Mouse (Mus musculus) thymus, adult 2 months (tissue): Measurements from ENCODE around the gene Tfap2a.

Source experiments
- CTCF ChIP-seq: fragments of 200-500 bp; IDR thresholded peaks from 2 replicates; pipeline ENCODE4 v1.5.1; 2012; ENCODE audit warnings: mild to moderate bottlenecking, control low read depth, low read length, moderate library complexity, borderline replicate concordance; ENCODE audit not compliant: control insufficient read depth, poor library complexity, insufficient read depth; ENCODE audit errors: extremely low read depth
- POLR2A ChIP-seq: fragments of 200-500 bp; IDR thresholded peaks from 2 replicates; pipeline ENCODE4 v1.6.1; 2012; ENCODE audit warnings: mild to moderate bottlenecking, low read length, control low read depth, moderate library complexity; ENCODE audit not compliant: control insufficient read depth, poor library complexity, insufficient read depth; ENCODE audit errors: extremely low read depth

GRCm38 (mm10) chr13:40727731-40728625 is 10.2 kb downstream of the Tfap2a start:
- TF ChIP-seq CTCF (no peak), POLR2A (no peak)
